Mouse (Mus musculus): ENCODE measurements around the gene Wnk4. TPM values are rescaled to one million over a fixed set of nuclear protein-coding genes. Genes with fewer than 3 reads are reported as not detected.
A peak's percentile ranks its signal among the peaks of the same experiment; 100 is the strongest.
"Not testable (repeated sequence)": the region's sequence is repeated elsewhere in the genome, so short reads cannot be mapped to it uniquely, and the experiment has no call there.

Wnk4 gene
- polyA plus RNA-seq, 1 experiment from 2014 or later: 27.2 TPM

- H3K4me1 ChIP-seq: peaks cover 8% of the 10 kb centered on the region
- no peaks in the 10 kb centered on the region for H3K9me3 ChIP-seq (replicated peaks)
- H3K36me3 ChIP-seq: no peaks in the 10 kb centered on the region
- no peak overlapping the region for H3K4me3 ChIP-seq (replicated peaks)
- H3K27me3 ChIP-seq: peaks cover 5% of the 10 kb centered on the region
- no peak for ATAC-seq (replicated peaks; ENCODE audit: low FRiP score)
- H3K27ac ChIP-seq: no peak overlapping the region
- no peak overlapping the region for H3K4me2 ChIP-seq
- 56% methylated on average over 3 of the region's 3 CpGs for WGBS
- no peak overlapping the region for H3K9ac ChIP-seq
Measured at GRCm38 (mm10) chr11:101312150-101312549, 51.8 kb downstream of the Wnk4 start.

GRCm38 (mm10) chr11:101314567-101314966 is 54.2 kb downstream of the Wnk4 start:
- 90% methylated on average over 1 of the region's 1 CpGs for WGBS
- H3K4me2 ChIP-seq: no peak overlapping the region
- H3K9ac ChIP-seq: no peak overlapping the region
- no peaks in the 10 kb centered on the region for H3K9me3 ChIP-seq (replicated peaks)
- peaks cover 18% of the 10 kb centered on the region for H3K4me1 ChIP-seq
- H3K27ac ChIP-seq: no peak overlapping the region
- no peak for ATAC-seq (replicated peaks; ENCODE audit: low FRiP score)
- no peaks in the 10 kb centered on the region for H3K27me3 ChIP-seq
- H3K4me3 ChIP-seq (replicated peaks): no peak overlapping the region
- peaks cover 21% of the 10 kb centered on the region for H3K36me3 ChIP-seq

GRCm38 (mm10) chr11:101315082-101315650 is 54.8 kb downstream of the Wnk4 start:
- WGBS: 83% methylated on average over 8 of the region's 8 CpGs
- Histone ChIP-seq H3K36me3 (peaks cover 27% of the 10 kb centered on the region), H3K4me3 (replicated peaks) (peak overlapping the region; percentile 99), H3K27me3 (no peaks in the 10 kb centered on the region), H3K27ac (peak overlapping the region; percentile 87), H3K9me3 (replicated peaks) (no peaks in the 10 kb centered on the region), H3K9ac (peak overlapping the region; percentile 84), H3K4me1 (peaks cover 18% of the 10 kb centered on the region), H3K4me2 (peak overlapping the region; percentile 92)
- no peak for ATAC-seq (replicated peaks; ENCODE audit: low FRiP score)

GRCm38 (mm10) chr11:101315665-101316500 is 55.5 kb downstream of the Wnk4 start, which contains the start of gene Psme3:
Psme3 (plus strand) TSS chr11:101316213.
- Histone ChIP-seq H3K9ac (peak within 1 kb of the TSS; percentile 84), H3K4me3 (replicated peaks) (peak within 1 kb of the TSS; percentile 99), H3K4me1 (peaks cover 18% of the 10 kb centered on the region), H3K36me3 (peaks cover 35% of the 10 kb centered on the region), H3K27ac (peak within 1 kb of the TSS; percentile 87), H3K9me3 (replicated peaks) (no peaks in the 10 kb centered on the region), H3K4me2 (peak within 1 kb of the TSS; percentile 92), H3K27me3 (no peaks in the 10 kb centered on the region)
- under 1% methylated on average over 62 of the region's 62 CpGs for WGBS
- peak; percentile 93 for ATAC-seq (replicated peaks; ENCODE audit: low FRiP score)

GRCm38 (mm10) chr11:101316501-101316917 is 56.1 kb downstream of the Wnk4 start:
- ATAC-seq (replicated peaks; ENCODE audit: low FRiP score): peak; percentile 72
- H3K9me3 ChIP-seq (replicated peaks): no peaks in the 10 kb centered on the region
- peak overlapping the region; percentile 84 for H3K9ac ChIP-seq
- H3K27me3 ChIP-seq: no peaks in the 10 kb centered on the region
- peak overlapping the region; percentile 92 for H3K4me2 ChIP-seq
- H3K27ac ChIP-seq: peak overlapping the region; percentile 87
- peaks cover 41% of the 10 kb centered on the region for H3K36me3 ChIP-seq
- WGBS: 1% methylated on average over 17 of the region's 17 CpGs
- H3K4me3 ChIP-seq (replicated peaks): peak overlapping the region; percentile 99
- H3K4me1 ChIP-seq: peaks cover 18% of the 10 kb centered on the region

- WGBS: 23% methylated on average over 4 of the region's 4 CpGs
- Histone ChIP-seq H3K4me2 (no peak overlapping the region), H3K9ac (no peak overlapping the region), H3K27me3 (no peaks in the 10 kb centered on the region), H3K4me3 (replicated peaks) (no peak overlapping the region), H3K36me3 (peaks cover 76% of the 10 kb centered on the region), H3K27ac (no peak overlapping the region), H3K4me1 (no peaks in the 10 kb centered on the region), H3K9me3 (replicated peaks) (no peaks in the 10 kb centered on the region)
- ATAC-seq (replicated peaks; ENCODE audit: low FRiP score): peak; percentile 40; the same call in 1 of the 2 replicates
Measured at GRCm38 (mm10) chr11:101323609-101324008, 63.2 kb downstream of the Wnk4 start.

- no peaks in the 10 kb centered on the region for H3K4me1 ChIP-seq
- H3K4me2 ChIP-seq: no peak within 1 kb of the TSS
- H3K4me3 ChIP-seq (replicated peaks): no peak within 1 kb of the TSS
- H3K36me3 ChIP-seq: peaks cover 65% of the 10 kb centered on the region
- no peaks in the 10 kb centered on the region for H3K27me3 ChIP-seq
- H3K27ac ChIP-seq: no peak within 1 kb of the TSS
- H3K9me3 ChIP-seq (replicated peaks): no peaks in the 10 kb centered on the region
- no peak within 1 kb of the TSS for H3K9ac ChIP-seq
- ATAC-seq (replicated peaks; ENCODE audit: low FRiP score): no peak
- WGBS: 92% methylated on average over 5 of the region's 5 CpGs
Measured at GRCm38 (mm10) chr11:101324763-101325162, 64.4 kb downstream of the Wnk4 start, which contains the start of gene Aoc2. Aoc2 (plus strand) TSS chr11:101325063.

- not testable (repeated sequence) for H3K9ac ChIP-seq; H3K9me3 ChIP-seq (replicated peaks); H3K27me3 ChIP-seq; H3K27ac ChIP-seq; H3K4me1 ChIP-seq; H3K4me3 ChIP-seq (replicated peaks); H3K4me2 ChIP-seq; ATAC-seq (replicated peaks; ENCODE audit: low FRiP score)
- peaks cover 60% of the 10 kb centered on the region for H3K36me3 ChIP-seq
- 94% methylated on average over 11 of the region's 11 CpGs for WGBS
Measured at GRCm38 (mm10) chr11:101325201-101325600, 64.8 kb downstream of the Wnk4 start.

GRCm38 (mm10) chr11:101326147-101326546 is 65.8 kb downstream of the Wnk4 start:
- Histone ChIP-seq H3K9me3 (replicated peaks) (no peaks in the 10 kb centered on the region), H3K36me3 (peaks cover 51% of the 10 kb centered on the region), H3K27ac (no peak overlapping the region), H3K4me1 (0 out of 2 replicates have a peak, but pooled peaks cover 3% of the 10 kb centered on the region), H3K9ac (no peak overlapping the region), H3K4me2 (no peak overlapping the region), H3K27me3 (no peaks in the 10 kb centered on the region), H3K4me3 (replicated peaks) (no peak overlapping the region)
- no peak for ATAC-seq (replicated peaks; ENCODE audit: low FRiP score)
- 88% methylated on average over 11 of the region's 11 CpGs for WGBS

Other genes with a start within 250 kb of the Wnk4 start
- gene Naglu, start 190.6 kb upstream of the Wnk4 start, polyA plus RNA-seq (2015; fragmentation: Nextera tagmentation; extraction: Ambion mirVana): 16.8 TPM in 2 replicates
- gene Hsd17b1, start 182.2 kb upstream of the Wnk4 start, polyA plus RNA-seq (2015; fragmentation: Nextera tagmentation; extraction: Ambion mirVana): 0.19 and 0.24 TPM in 2 replicates
- 46.3 and 46.7 TPM in 2 replicates for gene Coasy, start 178.0 kb upstream of the Wnk4 start, polyA plus RNA-seq (2015; fragmentation: Nextera tagmentation; extraction: Ambion mirVana)
- gene Mlx, start 173.3 kb upstream of the Wnk4 start, polyA plus RNA-seq (2015; fragmentation: Nextera tagmentation; extraction: Ambion mirVana): 44.9 and 46.9 TPM in 2 replicates
- gene Psmc3ip, start 165.1 kb upstream of the Wnk4 start, polyA plus RNA-seq (2015; fragmentation: Nextera tagmentation; extraction: Ambion mirVana): 37.3 and 38.0 TPM in 2 replicates
- 21.3 and 24.5 TPM in 2 replicates for gene Retreg3, start 140.7 kb upstream of the Wnk4 start, polyA plus RNA-seq (2015; fragmentation: Nextera tagmentation; extraction: Ambion mirVana)
- 86.3 and 99.6 TPM in 2 replicates for gene Tubg1, start 140.6 kb upstream of the Wnk4 start, polyA plus RNA-seq (2015; fragmentation: Nextera tagmentation; extraction: Ambion mirVana)
- gene Tubg2, start 104.7 kb upstream of the Wnk4 start, polyA plus RNA-seq (2015; fragmentation: Nextera tagmentation; extraction: Ambion mirVana): 3.8 and 4.2 TPM in 2 replicates
- 1.9 and 2.0 TPM in 2 replicates for gene Cntnap1, start 90.0 kb upstream of the Wnk4 start, polyA plus RNA-seq (2015; fragmentation: Nextera tagmentation; extraction: Ambion mirVana)
- gene Plekhh3, start 89.2 kb upstream of the Wnk4 start, polyA plus RNA-seq (2015; fragmentation: Nextera tagmentation; extraction: Ambion mirVana): 17.0 and 18.6 TPM in 2 replicates
- gene Ccr10, start 85.1 kb upstream of the Wnk4 start, polyA plus RNA-seq (2015; fragmentation: Nextera tagmentation; extraction: Ambion mirVana): 0.78 and 0.82 TPM in 2 replicates
- 22.9 and 27.0 TPM in 2 replicates for gene Ezh1, start 34.1 kb upstream of the Wnk4 start, polyA plus RNA-seq (2015; fragmentation: Nextera tagmentation; extraction: Ambion mirVana)
- gene Ramp2, start 14.5 kb upstream of the Wnk4 start, polyA plus RNA-seq (2015; fragmentation: Nextera tagmentation; extraction: Ambion mirVana): 220 and 232 TPM in 2 replicates
- gene Vps25, start 6.9 kb upstream of the Wnk4 start, polyA plus RNA-seq (2015; fragmentation: Nextera tagmentation; extraction: Ambion mirVana): 135 and 147 TPM in 2 replicates
- 1.6 and 3.1 TPM in 2 replicates for gene Cntd1, start 18.4 kb downstream of the Wnk4 start, polyA plus RNA-seq (2015; fragmentation: Nextera tagmentation; extraction: Ambion mirVana)
- 185 and 195 TPM in 2 replicates for gene Coa3, start 18.5 kb downstream of the Wnk4 start, polyA plus RNA-seq (2015; fragmentation: Nextera tagmentation; extraction: Ambion mirVana)
- gene Becn1, start 41.7 kb downstream of the Wnk4 start, polyA plus RNA-seq (2015; fragmentation: Nextera tagmentation; extraction: Ambion mirVana): 162 and 166 TPM in 2 replicates
- 153 and 156 TPM in 2 replicates for gene Psme3, start 55.6 kb downstream of the Wnk4 start, polyA plus RNA-seq (2015; fragmentation: Nextera tagmentation; extraction: Ambion mirVana)
- 1.7 and 2.0 TPM in 2 replicates for gene Aoc2, start 64.5 kb downstream of the Wnk4 start, polyA plus RNA-seq (2015; fragmentation: Nextera tagmentation; extraction: Ambion mirVana)
- gene Aoc3, start 70.0 kb downstream of the Wnk4 start, polyA plus RNA-seq (2015; fragmentation: Nextera tagmentation; extraction: Ambion mirVana): 0.57 and 0.97 TPM in 2 replicates
- 1.1 and 1.2 TPM in 2 replicates for gene G6pc, start 107.0 kb downstream of the Wnk4 start, polyA plus RNA-seq (2015; fragmentation: Nextera tagmentation; extraction: Ambion mirVana)
- 83.0 and 87.2 TPM in 2 replicates for gene Aarsd1, start 157.0 kb downstream of the Wnk4 start, polyA plus RNA-seq (2015; fragmentation: Nextera tagmentation; extraction: Ambion mirVana)
- gene Gm27029, start 164.2 kb downstream of the Wnk4 start, polyA plus RNA-seq (2015; fragmentation: Nextera tagmentation; extraction: Ambion mirVana): 10.0 and 10.3 TPM in 2 replicates
- 20.4 and 21.7 TPM in 2 replicates for gene Rundc1, start 164.5 kb downstream of the Wnk4 start, polyA plus RNA-seq (2015; fragmentation: Nextera tagmentation; extraction: Ambion mirVana)
- 12.3 and 12.6 TPM in 2 replicates for gene Ptges3l, start 164.8 kb downstream of the Wnk4 start, polyA plus RNA-seq (2015; fragmentation: Nextera tagmentation; extraction: Ambion mirVana)
- 369 and 421 TPM in 2 replicates for gene Rpl27, start 181.7 kb downstream of the Wnk4 start, polyA plus RNA-seq (2015; fragmentation: Nextera tagmentation; extraction: Ambion mirVana)
- 13.8 and 18.8 TPM in 2 replicates for gene Ifi35, start 187.8 kb downstream of the Wnk4 start, polyA plus RNA-seq (2015; fragmentation: Nextera tagmentation; extraction: Ambion mirVana)
- gene Rnd2, start 204.4 kb downstream of the Wnk4 start, polyA plus RNA-seq (2015; fragmentation: Nextera tagmentation; extraction: Ambion mirVana): 9.0 and 11.4 TPM in 2 replicates
- 31.8 and 37.5 TPM in 2 replicates for gene Vat1, start 205.7 kb downstream of the Wnk4 start, polyA plus RNA-seq (2015; fragmentation: Nextera tagmentation; extraction: Ambion mirVana)